Mouse (Mus musculus) CD8-positive naive resting alpha-beta T cell, adult 57 days (primary cell): Measurements from ENCODE around the gene 1700019D03Rik. TPM values are rescaled to one million over a fixed set of nuclear protein-coding genes. Genes with fewer than 3 reads are reported as not detected.

Source experiments
- total RNA-seq: library from RNA; stranded (reverse); gene quantifications from one replicate; pipeline ENCODE4 v1.2.4, GENCODE M21; 2023

The 1700019D03Rik gene
- total RNA-seq = 0.64 TPM

GRCm38 (mm10) chr1:53020079-53020478 is at the start of gene 1700019D03Rik:
1700019D03Rik (minus strand) TSS chr1:53020179.

GRCm38 (mm10) chr1:53061340-53061739 is 41.4 kb upstream of the 1700019D03Rik start, which contains the start of gene Mstn:
Mstn (plus strand) TSS chr1:53061640.

Other genes starting within 250 kb of the 1700019D03Rik start
- 59.3 TPM for gene Inpp1, start 202.5 kb downstream of the 1700019D03Rik start, total RNA-seq
- gene Hibch, start 175.2 kb downstream of the 1700019D03Rik start, total RNA-seq = 16.7 TPM
- gene Mstn, start 41.5 kb upstream of the 1700019D03Rik start, total RNA-seq = not detected
- gene 1700019A02Rik, start 167.5 kb upstream of the 1700019D03Rik start, total RNA-seq = not detected